Mouse (Mus musculus) limb, embryonic 11.5 days (tissue): ENCODE results near the gene Relt. TPM values are rescaled to one million over a fixed set of nuclear protein-coding genes. Genes with fewer than 3 reads are reported as not detected.
"Not testable (repeated sequence)": the region's sequence is repeated elsewhere in the genome, so short reads cannot be mapped to it uniquely, and the experiment has no call there.

Experiments
- ATAC-seq: fragments of 200-750 bp; cut with Nextera tagmentation; 2 replicates; pipeline ENCODE4 v1.8.0; 2017; ENCODE audit warnings: low read depth; ENCODE audit not compliant: insufficient number of reproducible peaks, low FRiP score, low TSS enrichment
- DNase-seq: peaks from one replicate; pipeline ENCODE4 v3.0.0-alpha.2; 2015; ENCODE audit warnings: low spot score
- H3K27ac ChIP-seq: fragments of 300-500 bp; sonication (generic); replicated peaks from 2 replicates; pipeline ENCODE4 v1.5.1; 2014; ENCODE audit warnings: low read depth, mild to moderate bottlenecking, low read length
- H3K27me3 ChIP-seq: fragments of 300-500 bp; sonication (generic); 2 replicates; pipeline ENCODE4 v1.6.1; 2014; ENCODE audit warnings: mild to moderate bottlenecking, low read length, mixed read lengths; ENCODE audit not compliant: control insufficient read depth, insufficient read depth
- H3K36me3 ChIP-seq: fragments of 300-500 bp; sonication (generic); 2 replicates; pipeline ENCODE4 v1.6.1; 2014; ENCODE audit warnings: mild to moderate bottlenecking, low read length, moderate library complexity, mixed read lengths; ENCODE audit not compliant: control insufficient read depth, insufficient read depth
- H3K4me1 ChIP-seq: fragments of 300-500 bp; sonication (generic); 2 replicates; pipeline ENCODE4 v1.6.1; 2014; ENCODE audit warnings: low read length, mixed read lengths; ENCODE audit not compliant: control insufficient read depth, insufficient read depth
- H3K4me2 ChIP-seq: fragments of 300-500 bp; sonication (generic); 2 replicates; pipeline ENCODE4 v1.6.1; 2014; ENCODE audit warnings: low read depth, mild to moderate bottlenecking, moderate library complexity; ENCODE audit not compliant: severe bottlenecking
- H3K4me3 ChIP-seq: fragments of 300-500 bp; sonication (generic); 2 replicates; pipeline ENCODE4 v1.5.1; 2014; ENCODE audit warnings: low read depth, low read length
- H3K9ac ChIP-seq: fragments of 300-500 bp; sonication (generic); 2 replicates; pipeline ENCODE4 v1.6.1; 2014; ENCODE audit warnings: mild to moderate bottlenecking, low read length
- H3K9me3 ChIP-seq: fragments of 300-500 bp; sonication (generic); 2 replicates; pipeline ENCODE4 v1.6.1; 2016; ENCODE audit warnings: low read length; ENCODE audit not compliant: control insufficient read depth
- WGBS: fragments of 180-500 bp; shearing (Covaris S2); extraction: QIAGEN DNeasy Blood & Tissue Kit; methylation state at CpG from one replicate; pipeline ENCODE4 v1.1.7; 2014; 5-methylcytosine and 5-hydroxymethylcytosine counted together
- polyA plus RNA-seq: library from polyadenylated mRNA; unstranded; fragments of >200 nt; fragmentation: Nextera tagmentation; extraction: Ambion mirVana; gene quantifications from 2 replicates; pipeline ENCODE4 v1.2.1, GENCODE M21; 2014

Relt gene
- polyA plus RNA-seq, 1 experiment from 2014 or later, result 4.1 TPM

- H3K27me3 ChIP-seq, H3K27ac ChIP-seq, H3K9me3 ChIP-seq, H3K9ac ChIP-seq, ATAC-seq, DNase-seq, H3K4me3 ChIP-seq, H3K36me3 ChIP-seq, H3K4me2 ChIP-seq: not testable (repeated sequence)
- 19% methylated on average over 7 of the region's 7 CpGs for WGBS
- peaks cover 10% of the 10 kb centered on the region for H3K4me1 ChIP-seq
These were observed 17.2 kb downstream of the Relt start for GRCm38 (mm10) chr7:100846033-100846432.

DNA sequence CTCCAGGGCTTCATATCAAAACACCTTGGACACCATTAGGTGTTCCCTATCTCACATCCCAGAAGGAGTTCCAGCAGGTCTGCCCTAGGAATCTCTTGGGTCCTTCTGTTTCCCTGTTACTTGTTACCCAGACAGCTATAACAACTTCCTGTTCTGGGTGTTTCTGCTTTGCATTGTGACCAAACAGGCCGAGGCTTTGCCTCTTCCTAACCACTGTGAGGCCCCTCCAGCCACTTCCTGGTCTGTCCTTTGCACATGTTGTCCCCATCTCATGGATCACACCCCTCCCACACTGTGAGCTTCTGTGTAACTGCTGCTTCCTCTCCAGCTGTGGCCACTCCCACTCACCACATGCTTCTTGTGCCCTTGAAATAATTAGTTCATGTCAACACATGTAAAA is 17.8 kb downstream of the Relt start:
- Histone ChIP-seq H3K27ac (peak overlapping the region; percentile 48; the same call in 1 of the 2 replicates), H3K9ac (no peak overlapping the region), H3K4me1 (peaks cover 10% of the 10 kb centered on the region), H3K27me3 (no peaks in the 10 kb centered on the region), H3K4me2 (no peak overlapping the region), H3K9me3 (no peaks in the 10 kb centered on the region), H3K36me3 (peaks cover 2% of the 10 kb centered on the region), H3K4me3 (no peak overlapping the region)
- peak; percentile 57 for DNase-seq
- 6% methylated on average over 1 of the region's 1 CpGs for WGBS
- no peak for ATAC-seq

DNA sequence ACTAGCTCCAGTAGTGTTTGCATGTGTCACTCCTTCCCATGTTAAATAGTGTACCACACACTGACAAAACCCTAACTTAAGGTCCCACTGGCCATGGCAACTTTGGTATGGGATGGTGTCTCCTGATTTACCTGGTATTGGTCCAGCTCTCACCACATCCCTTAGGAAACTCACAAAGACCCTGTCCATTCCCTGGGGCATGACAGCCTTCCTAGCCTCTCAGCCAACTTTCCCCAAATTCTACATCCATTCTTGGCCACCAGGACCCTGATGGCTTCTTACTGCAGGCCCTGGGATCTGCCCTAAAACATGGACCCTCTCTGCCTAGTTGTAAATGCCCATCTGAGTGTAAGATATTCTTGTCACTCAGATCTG is 18.2 kb downstream of the Relt start:
- no peak overlapping the region for H3K4me3 ChIP-seq
- H3K4me2 ChIP-seq, result no peak overlapping the region
- ATAC-seq (no peak), DNase-seq (no peak)
- H3K27ac ChIP-seq, result peak overlapping the region; percentile 48; the same call in 1 of the 2 replicates
- H3K9ac ChIP-seq, result no peak overlapping the region
- H3K36me3 ChIP-seq, result peaks cover 2% of the 10 kb centered on the region
- no peaks in the 10 kb centered on the region for H3K27me3 ChIP-seq
- peaks cover 10% of the 10 kb centered on the region for H3K4me1 ChIP-seq
- H3K9me3 ChIP-seq, result no peaks in the 10 kb centered on the region

- H3K27ac ChIP-seq, result 0 out of 2 replicates have a peak overlapping the region, but pooled peaks have one; percentile 48
- H3K36me3 ChIP-seq, result no peaks in the 10 kb centered on the region; the same call in 1 of the 2 replicates
These were observed 18.7 kb downstream of the Relt start for GRCm38 (mm10) chr7:100844385-100845025.

GRCm38 (mm10) chr7:100843866-100844265 is 19.4 kb downstream of the Relt start:
- Histone ChIP-seq H3K36me3 (no peaks in the 10 kb centered on the region), H3K27ac (no peak overlapping the region), H3K4me1 (peaks cover 10% of the 10 kb centered on the region), H3K4me2 (no peak overlapping the region), H3K9me3 (no peaks in the 10 kb centered on the region), H3K27me3 (no peaks in the 10 kb centered on the region), H3K9ac (no peak overlapping the region), H3K4me3 (no peak overlapping the region)
- DNase-seq (no peak), ATAC-seq (no peak)
- WGBS, result 95% methylated on average over 2 of the region's 2 CpGs

More at GRCm38 (mm10) chr7:100844385-100845025, 18.7 kb downstream of the Relt start:
- H3K4me1 ChIP-seq, result peaks cover 10% of the 10 kb centered on the region
- 84% methylated on average over 2 of the region's 2 CpGs for WGBS
- no peak overlapping the region for H3K4me3 ChIP-seq
- no peak overlapping the region for H3K9ac ChIP-seq
- no peaks in the 10 kb centered on the region for H3K27me3 ChIP-seq
- H3K4me2 ChIP-seq, result no peak overlapping the region
- DNase-seq (no peak), ATAC-seq (no peak)
- H3K9me3 ChIP-seq, result no peaks in the 10 kb centered on the region

GRCm38 (mm10) chr7:100842175-100842574 is 21.1 kb downstream of the Relt start:
- peaks cover 10% of the 10 kb centered on the region for H3K4me1 ChIP-seq
- WGBS, result 92% methylated on average over 5 of the region's 5 CpGs
- no peak for DNase-seq
- H3K9ac ChIP-seq, result no peak overlapping the region
- H3K9me3 ChIP-seq, result no peaks in the 10 kb centered on the region
- no peaks in the 10 kb centered on the region for H3K36me3 ChIP-seq
- H3K27me3 ChIP-seq, result no peaks in the 10 kb centered on the region
- H3K27ac ChIP-seq, result no peak overlapping the region
- H3K4me2 ChIP-seq, result no peak overlapping the region
- no peak for ATAC-seq
- no peak overlapping the region for H3K4me3 ChIP-seq

- H3K9ac ChIP-seq, result no peak overlapping the region
- no peak overlapping the region for H3K27ac ChIP-seq
- WGBS, result 90% methylated on average over 6 of the region's 6 CpGs
- H3K4me3 ChIP-seq, result no peak overlapping the region
- H3K36me3 ChIP-seq, result no peaks in the 10 kb centered on the region
- ATAC-seq, result no peak
- H3K27me3 ChIP-seq, result no peaks in the 10 kb centered on the region
- no peaks in the 10 kb centered on the region for H3K9me3 ChIP-seq
- no peak overlapping the region for H3K4me2 ChIP-seq
- H3K4me1 ChIP-seq, result peaks cover 9% of the 10 kb centered on the region
- DNase-seq, result no peak
These were observed 21.6 kb downstream of the Relt start for GRCm38 (mm10) chr7:100841608-100842007.

DNA sequence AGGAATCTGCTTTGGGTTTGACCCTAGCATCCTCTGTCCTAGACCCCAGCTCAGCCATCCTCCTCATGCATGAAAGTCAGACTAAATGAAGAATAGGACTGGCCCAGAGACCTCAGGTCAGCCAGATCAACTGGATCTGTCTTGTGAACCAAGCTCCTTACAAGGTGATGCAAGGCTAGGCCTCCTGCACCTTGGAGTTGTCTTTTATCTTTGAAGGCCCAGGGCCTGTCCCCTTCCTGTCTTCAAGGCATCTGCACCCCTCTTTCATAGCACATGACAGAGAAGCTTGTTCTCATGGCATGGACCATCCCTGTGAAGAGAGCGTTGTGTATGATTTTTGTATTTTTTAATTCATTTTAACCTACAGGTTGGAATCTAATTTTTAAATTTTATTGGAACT is 22.3 kb downstream of the Relt start:
- 95% methylated on average over 1 of the region's 1 CpGs for WGBS

More for the DNA sequence above, 22.3 kb downstream of the Relt start:
- DNase-seq, result no peak
- Histone ChIP-seq H3K4me2 (no peak overlapping the region), H3K4me3 (no peak overlapping the region), H3K9ac (no peak overlapping the region), H3K4me1 (peaks cover 7% of the 10 kb centered on the region), H3K27ac (no peak overlapping the region), H3K27me3 (no peaks in the 10 kb centered on the region), H3K36me3 (peaks cover 2% of the 10 kb centered on the region; the same call in 1 of the 2 replicates), H3K9me3 (no peaks in the 10 kb centered on the region)
- ATAC-seq, result no peak
